Mouse (Mus musculus) kidney, embryonic 15.5 days (tissue): ENCODE results near the gene Coasy. TPM values are rescaled to one million over a fixed set of nuclear protein-coding genes. Genes with fewer than 3 reads are reported as not detected.
A peak's percentile ranks its signal among the peaks of the same experiment; 100 is the strongest.

ENCODE experiments used
- ATAC-seq: fragments of 200-750 bp; cut with Nextera tagmentation; replicated peaks from 2 replicates; pipeline ENCODE4 v1.8.0; 2017; ENCODE audit warnings: moderate TSS enrichment; ENCODE audit not compliant: low FRiP score
- H3K27ac ChIP-seq: fragments of 300-500 bp; sonication (generic); 2 replicates; pipeline ENCODE4 v1.5.1; 2015; ENCODE audit warnings: mild to moderate bottlenecking, inconsistent platforms
- H3K27me3 ChIP-seq: fragments of 300-500 bp; sonication (generic); 2 replicates; pipeline ENCODE4 v1.6.1; 2015; ENCODE audit warnings: inconsistent platforms
- H3K36me3 ChIP-seq: fragments of 300-500 bp; sonication (generic); 2 replicates; pipeline ENCODE4 v1.6.1; 2015; ENCODE audit warnings: inconsistent platforms
- H3K4me1 ChIP-seq: fragments of 300-500 bp; sonication (generic); 2 replicates; pipeline ENCODE4 v1.6.1; 2015; ENCODE audit warnings: inconsistent platforms
- H3K4me2 ChIP-seq: fragments of 300-500 bp; sonication (generic); 2 replicates; pipeline ENCODE4 v1.6.1; 2015; ENCODE audit warnings: moderate library complexity, mild to moderate bottlenecking, inconsistent platforms
- H3K4me3 ChIP-seq: fragments of 300-500 bp; sonication (generic); replicated peaks from 2 replicates; pipeline ENCODE4 v1.5.1; 2015; ENCODE audit warnings: mild to moderate bottlenecking, inconsistent platforms
- H3K9ac ChIP-seq: fragments of 300-500 bp; sonication (generic); 2 replicates; pipeline ENCODE4 v1.6.1; 2015; ENCODE audit warnings: mild to moderate bottlenecking, inconsistent platforms
- H3K9me3 ChIP-seq: fragments of 300-500 bp; sonication (generic); replicated peaks from 2 replicates; pipeline ENCODE4 v1.6.1; 2016; ENCODE audit warnings: inconsistent platforms
- WGBS: fragments of 180-500 bp; shearing (Covaris S2); methylation state at CpG from one replicate; pipeline ENCODE4 v1.1.7; 2015; ENCODE audit warnings: mixed read lengths; 5-methylcytosine and 5-hydroxymethylcytosine counted together
- polyA plus RNA-seq: library from polyadenylated mRNA; unstranded; fragments of >200 nt; fragmentation: Nextera tagmentation; extraction: Ambion mirVana; gene quantifications from 2 replicates; pipeline ENCODE4 v1.2.1, GENCODE M21; 2015

The Coasy gene
- polyA plus RNA-seq: 46.3 and 46.7 TPM in 2 replicates

DNA sequence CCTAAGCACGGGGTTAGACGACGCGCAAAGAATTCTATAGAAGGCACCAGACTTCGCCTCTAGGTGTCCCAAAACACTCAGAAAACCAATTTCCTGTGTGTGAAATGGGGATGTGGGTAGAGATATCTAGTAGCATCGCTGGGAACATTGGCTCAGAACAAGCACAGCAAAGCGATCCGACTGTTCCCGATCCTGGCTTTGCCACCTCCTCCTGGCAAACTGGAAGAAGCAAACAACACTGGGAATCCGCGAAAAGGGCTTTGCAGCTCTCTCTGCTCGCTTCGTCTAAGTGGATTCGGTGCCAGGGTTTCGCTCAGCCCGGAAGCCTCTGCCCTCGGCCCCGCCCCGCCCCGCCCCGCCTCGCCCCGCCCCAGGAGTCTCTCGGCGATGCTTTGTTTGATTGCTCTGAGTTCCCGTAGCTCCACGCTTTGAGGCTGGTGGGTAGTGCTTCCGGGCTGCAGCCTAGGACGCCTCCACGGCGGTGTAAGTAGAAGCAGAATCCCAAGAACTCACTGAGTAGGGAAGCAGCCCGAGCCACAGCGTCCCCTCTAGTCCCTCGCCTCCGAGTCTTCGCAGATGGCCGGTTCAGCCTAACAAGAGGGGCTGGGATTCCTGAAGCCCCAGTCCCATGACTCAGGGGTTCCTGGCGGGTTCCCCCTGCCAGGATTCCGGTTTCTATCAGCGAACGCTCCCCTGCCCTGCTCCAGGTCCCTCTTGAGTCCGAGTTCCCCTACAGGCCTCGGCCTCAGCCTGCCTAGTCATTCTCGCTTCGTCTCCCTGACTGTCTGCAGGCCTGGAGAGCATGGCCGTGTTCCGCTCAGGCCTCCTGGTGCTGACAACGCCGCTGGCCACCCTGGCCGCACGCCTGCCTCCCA is at the start of gene Coasy:
Gene Coasy (plus strand): TSS at position 358 of the 875 bp plus-strand sequence.
- Histone ChIP-seq H3K9ac (peak within 1 kb of the TSS; percentile 98), H3K4me1 (peaks cover 51% of the 10 kb centered on the region), H3K4me3 (peak within 1 kb of the TSS; percentile 90), H3K27me3 (peaks cover 43% of the 10 kb centered on the region), H3K36me3 (peaks cover 15% of the 10 kb centered on the region), H3K4me2 (peak within 1 kb of the TSS; percentile 97), H3K9me3 (no peaks in the 10 kb centered on the region), H3K27ac (peak within 1 kb of the TSS; percentile 94)
- under 1% methylated on average over 51 of the region's 51 CpGs for WGBS
- ATAC-seq: peak; percentile 87

DNA sequence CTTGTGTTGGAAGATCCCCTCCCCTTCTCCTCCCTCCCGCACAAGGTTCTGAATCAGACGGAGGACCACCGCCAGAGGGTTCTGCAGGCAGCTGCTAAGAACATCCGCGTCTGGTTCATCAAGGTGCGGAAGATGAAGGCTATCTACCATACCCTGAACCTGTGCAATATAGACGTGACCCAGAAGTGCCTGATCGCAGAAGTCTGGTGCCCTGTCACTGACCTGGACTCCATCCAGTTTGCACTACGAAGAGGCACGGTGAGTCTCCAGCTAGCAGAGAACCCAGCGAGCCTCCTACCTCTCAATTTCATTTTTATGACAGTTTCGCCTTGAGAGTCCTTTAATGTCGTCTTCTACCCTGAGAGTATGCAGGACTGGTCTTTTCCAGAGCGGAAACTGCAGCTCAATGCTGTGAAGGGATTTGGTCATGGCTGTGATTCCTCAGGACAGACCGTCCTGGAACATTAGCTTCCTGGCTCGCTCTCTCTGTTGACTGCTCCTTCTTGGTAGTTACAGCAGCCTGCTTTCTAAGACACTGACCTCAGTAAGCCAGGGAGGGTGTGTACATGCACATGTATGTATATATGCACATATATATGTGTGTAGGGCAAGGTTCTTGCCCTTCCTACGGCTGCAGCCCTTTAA is 48.4 kb upstream of the Coasy start:
- Histone ChIP-seq H3K27ac (no peak overlapping the region), H3K9ac (no peak overlapping the region), H3K36me3 (peaks cover 80% of the 10 kb centered on the region), H3K27me3 (no peaks in the 10 kb centered on the region), H3K4me3 (no peak overlapping the region), H3K9me3 (no peaks in the 10 kb centered on the region), H3K4me1 (peaks cover 8% of the 10 kb centered on the region; the same call in 1 of the 2 replicates), H3K4me2 (no peak overlapping the region)
- ATAC-seq: no peak
- whole genome bisulfite sequencing: 92% methylated on average over 17 of the region's 17 CpGs

GRCm38 (mm10) chr11:101034614-101035327 is 47.6 kb upstream of the Coasy start:
- Histone ChIP-seq H3K4me1 (peaks cover 8% of the 10 kb centered on the region; the same call in 1 of the 2 replicates), H3K36me3 (peaks cover 81% of the 10 kb centered on the region), H3K27me3 (no peaks in the 10 kb centered on the region), H3K4me3 (no peak overlapping the region), H3K9ac (no peak overlapping the region), H3K9me3 (no peaks in the 10 kb centered on the region), H3K4me2 (no peak overlapping the region), H3K27ac (0 out of 2 replicates have a peak overlapping the region, but pooled peaks have one; percentile 3)
- no peak for ATAC-seq
- 82% methylated on average over 8 of the region's 8 CpGs for WGBS

DNA sequence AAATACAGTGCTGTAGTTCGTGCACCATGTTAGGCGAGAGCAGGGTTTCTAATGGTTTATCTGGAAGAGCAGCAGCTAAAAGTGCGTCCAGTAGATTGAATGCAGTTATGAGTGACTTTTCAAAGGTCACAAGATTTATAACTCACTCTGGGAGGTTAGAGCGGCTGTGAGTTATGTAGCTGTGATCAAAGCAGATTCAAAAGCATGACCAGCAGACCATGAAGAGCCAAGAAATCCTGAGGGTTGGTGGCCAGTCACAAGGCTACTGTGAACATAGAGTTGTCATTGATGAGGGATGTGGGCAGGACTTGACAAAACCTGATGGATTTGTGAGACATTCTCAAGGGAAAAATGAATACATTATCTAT is 47.1 kb upstream of the Coasy start:
- no peak for ATAC-seq
- Histone ChIP-seq H3K4me2 (no peak overlapping the region), H3K4me3 (no peak overlapping the region), H3K9me3 (no peaks in the 10 kb centered on the region), H3K27me3 (no peaks in the 10 kb centered on the region), H3K9ac (no peak overlapping the region), H3K4me1 (peaks cover 8% of the 10 kb centered on the region; the same call in 1 of the 2 replicates), H3K27ac (0 out of 2 replicates have a peak overlapping the region, but pooled peaks have one; percentile 3), H3K36me3 (peaks cover 82% of the 10 kb centered on the region)
- 49% methylated on average over 4 of the region's 4 CpGs for WGBS

- H3K36me3 ChIP-seq: peaks cover 84% of the 10 kb centered on the region
- H3K9me3 ChIP-seq: no peaks in the 10 kb centered on the region
- no peaks in the 10 kb centered on the region for H3K27me3 ChIP-seq
- H3K4me2 ChIP-seq: no peak overlapping the region
- peaks cover 8% of the 10 kb centered on the region; the same call in 1 of the 2 replicates for H3K4me1 ChIP-seq
- H3K9ac ChIP-seq: no peak overlapping the region
- H3K27ac ChIP-seq: no peak overlapping the region
- no peak for ATAC-seq
- no peak overlapping the region for H3K4me3 ChIP-seq
- 88% methylated on average over 10 of the region's 10 CpGs for WGBS
Measured at GRCm38 (mm10) chr11:101037795-101038194, 44.6 kb upstream of the Coasy start.

GRCm38 (mm10) chr11:101045826-101046225 is 36.5 kb upstream of the Coasy start:
- Histone ChIP-seq H3K27ac (no peak overlapping the region), H3K4me2 (no peak overlapping the region), H3K9me3 (no peaks in the 10 kb centered on the region), H3K9ac (no peak overlapping the region), H3K27me3 (no peaks in the 10 kb centered on the region), H3K4me1 (no peaks in the 10 kb centered on the region), H3K36me3 (peaks cover 83% of the 10 kb centered on the region), H3K4me3 (no peak overlapping the region)
- no peak for ATAC-seq
- 89% methylated on average over 4 of the region's 4 CpGs for WGBS

DNA sequence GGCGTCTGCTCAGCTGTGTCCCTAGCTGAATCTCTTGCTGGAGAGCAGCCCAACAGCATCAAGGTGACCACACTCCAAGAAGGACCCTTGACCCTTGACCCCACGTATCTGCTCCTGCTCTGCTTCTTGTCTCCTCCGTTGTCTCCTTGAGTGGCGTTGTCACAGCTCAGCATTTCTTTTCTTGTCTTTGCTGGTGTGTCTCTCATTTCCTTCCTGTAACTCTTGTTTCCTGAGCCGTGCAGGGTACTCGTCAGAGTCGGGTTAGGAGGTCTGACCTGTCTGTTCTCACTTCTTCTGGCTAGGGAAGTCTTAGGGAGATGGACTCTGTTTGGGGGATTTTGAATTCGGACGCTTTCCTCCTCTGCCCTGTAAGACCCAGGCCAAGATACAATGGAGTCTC is 35.9 kb upstream of the Coasy start:
- no peak for ATAC-seq
- no peaks in the 10 kb centered on the region for H3K4me1 ChIP-seq
- no peak overlapping the region for H3K4me2 ChIP-seq
- H3K9me3 ChIP-seq: no peaks in the 10 kb centered on the region
- peaks cover 80% of the 10 kb centered on the region for H3K36me3 ChIP-seq
- H3K27ac ChIP-seq: no peak overlapping the region
- no peaks in the 10 kb centered on the region for H3K27me3 ChIP-seq
- 65% methylated on average over 9 of the region's 9 CpGs for WGBS
- H3K9ac ChIP-seq: no peak overlapping the region
- H3K4me3 ChIP-seq: no peak overlapping the region

DNA sequence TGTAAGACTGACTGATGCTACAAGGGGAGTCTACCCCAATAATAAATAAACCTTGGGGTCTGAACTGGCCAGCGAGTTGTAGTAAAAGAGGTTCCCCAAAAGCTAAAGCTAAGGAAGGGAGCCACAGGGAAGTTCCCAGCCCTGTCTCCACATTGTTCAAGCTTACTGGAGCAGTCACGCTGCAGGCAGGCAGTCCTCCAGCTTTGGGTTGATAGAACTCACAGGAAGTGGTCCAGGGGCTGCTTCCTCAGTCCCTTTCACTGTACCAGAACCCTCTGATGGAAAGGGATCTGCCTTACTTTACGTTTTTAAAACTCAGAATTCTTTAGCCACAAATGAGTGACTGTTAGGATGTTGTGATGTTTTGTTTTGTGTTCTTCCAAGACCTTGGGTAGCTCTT is 34.9 kb upstream of the Coasy start:
- Histone ChIP-seq H3K27ac (no peak overlapping the region), H3K9ac (no peak overlapping the region), H3K36me3 (peaks cover 74% of the 10 kb centered on the region), H3K4me2 (no peak overlapping the region), H3K9me3 (no peaks in the 10 kb centered on the region), H3K27me3 (no peaks in the 10 kb centered on the region), H3K4me1 (no peaks in the 10 kb centered on the region), H3K4me3 (no peak overlapping the region)
- 78% methylated on average over 3 of the region's 3 CpGs for WGBS
- ATAC-seq: no peak

- no peaks in the 10 kb centered on the region for H3K9me3 ChIP-seq
- H3K36me3 ChIP-seq: peaks cover 67% of the 10 kb centered on the region
- H3K4me3 ChIP-seq: no peak overlapping the region
- no peaks in the 10 kb centered on the region for H3K27me3 ChIP-seq
- ATAC-seq: no peak
- H3K4me2 ChIP-seq: no peak overlapping the region
- H3K4me1 ChIP-seq: no peaks in the 10 kb centered on the region
- WGBS: 88% methylated on average over 9 of the region's 9 CpGs
- no peak overlapping the region for H3K27ac ChIP-seq
- no peak overlapping the region for H3K9ac ChIP-seq
Measured at GRCm38 (mm10) chr11:101050359-101050758, 32.0 kb upstream of the Coasy start.

GRCm38 (mm10) chr11:101051051-101051493 is 31.3 kb upstream of the Coasy start:
- Histone ChIP-seq H3K36me3 (peaks cover 60% of the 10 kb centered on the region), H3K27me3 (no peaks in the 10 kb centered on the region), H3K4me2 (no peak overlapping the region), H3K27ac (no peak overlapping the region), H3K4me3 (no peak overlapping the region), H3K9ac (no peak overlapping the region), H3K4me1 (no peaks in the 10 kb centered on the region), H3K9me3 (no peaks in the 10 kb centered on the region)
- ATAC-seq: no peak
- WGBS: 90% methylated on average over 6 of the region's 6 CpGs

DNA sequence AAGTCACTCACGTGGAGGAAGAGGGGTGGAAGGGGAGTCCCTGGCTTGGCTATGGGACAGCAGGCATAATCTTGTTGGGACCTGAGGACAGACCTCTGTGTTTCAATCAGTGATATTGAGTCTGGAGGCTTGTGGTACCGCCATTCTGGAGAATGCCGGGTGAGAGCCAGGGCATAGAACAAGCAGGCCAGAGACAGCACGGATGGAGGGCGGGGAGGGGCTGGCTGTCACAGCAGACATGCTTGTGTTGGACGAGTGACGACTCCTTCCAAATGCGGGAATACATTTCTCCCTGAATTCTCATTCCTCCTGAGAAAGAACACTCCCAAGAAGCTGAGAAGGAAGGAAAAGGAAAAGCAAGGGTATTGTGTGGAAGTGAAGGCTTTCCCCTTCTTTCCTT is 30.7 kb upstream of the Coasy start:
- WGBS: 80% methylated on average over 8 of the region's 8 CpGs

More for the DNA sequence above, 30.7 kb upstream of the Coasy start:
- 0 out of 2 replicates have a peak, but pooled peaks cover 2% of the 10 kb centered on the region for H3K4me1 ChIP-seq
- ATAC-seq: no peak
- H3K27me3 ChIP-seq: no peaks in the 10 kb centered on the region
- H3K4me3 ChIP-seq: no peak overlapping the region
- no peak overlapping the region for H3K4me2 ChIP-seq
- H3K27ac ChIP-seq: no peak overlapping the region
- H3K36me3 ChIP-seq: peaks cover 56% of the 10 kb centered on the region
- H3K9ac ChIP-seq: no peak overlapping the region
- no peaks in the 10 kb centered on the region for H3K9me3 ChIP-seq
